In genomic region chr5:112296404-112297181, GRCm38 (mm10) we compare ENCODE assay signal across 8 mouse cellular contexts. TPM values are rescaled to one million over a fixed set of nuclear protein-coding genes. Genes with fewer than 3 reads are reported as not detected.
DNase-seq lines count a peak whose midpoint lies in the region; ATAC-seq and TF ChIP-seq lines count a peak whose summit lies in the region.

No protein-coding gene starts in this region.

- H3K4me3 ChIP-seq in heart, embryonic 10.5 days, result no peak overlapping the region
- H3K4me3 ChIP-seq in lung, embryonic 16.5 days (ENCODE audit: low read length), result no peak overlapping the region
- H3K4me3 ChIP-seq in brown adipose tissue, adult 24 weeks (ENCODE audit: insufficient read depth, low read depth, low read length), result no peak overlapping the region
- no peak overlapping the region for H3K4me3 ChIP-seq in liver, postnatal 0 days (ENCODE audit: low read depth, low read length)

- no peaks in the 10 kb centered on the region; the same call in 1 of the 2 replicates for H3K27me3 ChIP-seq in heart, embryonic 10.5 days (ENCODE audit: insufficient read depth, poor library complexity, severe bottlenecking)
- H3K27me3 ChIP-seq in lung, embryonic 16.5 days (ENCODE audit: control insufficient read depth, insufficient read depth, low read depth, low read length), result no peaks in the 10 kb centered on the region
- no peaks in the 10 kb centered on the region for H3K27me3 ChIP-seq in liver, postnatal 0 days (ENCODE audit: insufficient read depth, low read length)

- intact Hi-C loops in heart, postnatal 14 days (cut with DNase I), result no loop called here

- no peaks in the 10 kb centered on the region for H3K9me3 ChIP-seq in heart, embryonic 10.5 days
- no peaks in the 10 kb centered on the region for H3K9me3 ChIP-seq in lung, embryonic 16.5 days (ENCODE audit: control insufficient read depth, low read length)
- H3K9me3 ChIP-seq in liver, postnatal 0 days (ENCODE audit: low read length), result no peaks in the 10 kb centered on the region

- peaks cover 67% of the 10 kb centered on the region for H3K4me1 ChIP-seq in heart, embryonic 10.5 days
- peaks cover 21% of the 10 kb centered on the region for H3K4me1 ChIP-seq in lung, embryonic 16.5 days (replicated peaks; ENCODE audit: control insufficient read depth, insufficient read depth, low read length)
- peaks cover 79% of the 10 kb centered on the region for H3K4me1 ChIP-seq in brown adipose tissue, adult 24 weeks (ENCODE audit: control insufficient read depth, insufficient read depth, insufficient read length, low read length)
- peaks cover 95% of the 10 kb centered on the region for H3K4me1 ChIP-seq in liver, postnatal 0 days (ENCODE audit: insufficient read depth)

- H3K27ac ChIP-seq in heart, embryonic 10.5 days, result peak overlapping the region; percentile 31; the same call in 1 of the 2 replicates
- peak overlapping the region; percentile 26 for H3K27ac ChIP-seq in lung, embryonic 16.5 days (ENCODE audit: low read length)
- peak overlapping the region; percentile 50 for H3K27ac ChIP-seq in brown adipose tissue, adult 24 weeks (replicated peaks; ENCODE audit: low read depth, low read length)
- peak overlapping the region; percentile 71 for H3K27ac ChIP-seq in liver, postnatal 0 days (ENCODE audit: low read depth)

- 75% methylated on average over 6 of the region's 6 CpGs for WGBS in heart, embryonic 10.5 days
- 47% methylated on average over 6 of the region's 6 CpGs for WGBS in lung, embryonic 16.5 days
- 41% methylated on average over 6 of the region's 6 CpGs for WGBS in liver, postnatal 0 days (ENCODE audit: insufficient replicate concordance)

- no peaks in the 10 kb centered on the region for H3K36me3 ChIP-seq in heart, embryonic 10.5 days
- H3K36me3 ChIP-seq in lung, embryonic 16.5 days (ENCODE audit: control insufficient read depth, insufficient read depth, low read length), result no peaks in the 10 kb centered on the region
- no peaks in the 10 kb centered on the region; the same call in 1 of the 2 replicates for H3K36me3 ChIP-seq in liver, postnatal 0 days (replicated peaks; ENCODE audit: insufficient read depth, low read length)

- 0 out of 2 replicates have a peak, but pooled peaks have one; percentile 25 for TF ChIP-seq EP300 in liver, postnatal 0 days (IDR thresholded peaks at IDR 0.05; ENCODE audit: low read depth)

- no peak overlapping the region for H3K4me2 ChIP-seq in lung, embryonic 16.5 days (ENCODE audit: low read depth, low read length)
- peak overlapping the region; percentile 45 for H3K4me2 ChIP-seq in liver, postnatal 0 days (ENCODE audit: low read depth, low read length)

- DNase-seq in heart, embryonic 10.5 days (ENCODE audit: low spot score), result no peak
- DNase-seq in heart, postnatal 14 days, result no peak
- no peak for DNase-seq in lung, postnatal 36 days
- peak; percentile 67 for DNase-seq in liver, postnatal 0 days
- DNase-seq in layer of hippocampus, postnatal 14 days (ENCODE audit: low spot score in 2 of 2), result no peak
- no peak for DNase-seq in ovary, adult 18-20 months (ENCODE audit: low spot score)

- TF ChIP-seq CTCF in liver, postnatal 0 days (IDR thresholded peaks at IDR 0.05; ENCODE audit: low read depth), result no peak

- ATAC-seq in lung, embryonic 16.5 days (ENCODE audit: low read depth), result no peak
- ATAC-seq in liver, postnatal 0 days, result peak; percentile 70

- H3K9ac ChIP-seq in lung, embryonic 16.5 days (ENCODE audit: low read length), result no peak overlapping the region
- H3K9ac ChIP-seq in liver, postnatal 0 days (replicated peaks), result peak overlapping the region; percentile 38; the same call in 1 of the 2 replicates

RNA-seq across cellular contexts. Expression of gene Tpst2, which starts 20.1 kb away (rescaled TPM):
- polyA plus RNA-seq in heart, embryonic 10.5 days (2016; fragmentation: Nextera tagmentation; extraction: Ambion mirVana), result 34.1 and 41.2 TPM in 2 replicates
- total RNA-seq in heart, postnatal 14 days (2021), result 10 to 100 TPM; 50.6 to 55.5 TPM
- 66.8 and 67.9 TPM in 2 replicates for polyA plus RNA-seq in lung, embryonic 16.5 days (2015; fragmentation: Nextera tagmentation; extraction: Ambion mirVana)
- 23.8 and 30.1 TPM in 2 replicates for polyA plus RNA-seq in brown adipose tissue, adult 24 weeks (2012; ENCODE audit: insufficient read depth, insufficient read length, missing spikeins)
- 34.5 and 36.2 TPM in 2 replicates for polyA plus RNA-seq in liver, postnatal 0 days (2015; fragmentation: Nextera tagmentation; extraction: Ambion mirVana)
- total RNA-seq in layer of hippocampus, postnatal 14 days (2021), result 10 to 100 TPM; 41.1 to 43.0 TPM

RNA-seq across cellular contexts. Expression of gene Tfip11, which starts 29.6 kb away (rescaled TPM):
- 26.4 and 26.9 TPM in 2 replicates for polyA plus RNA-seq in heart, embryonic 10.5 days (2016; fragmentation: Nextera tagmentation; extraction: Ambion mirVana)
- 10 to 100 TPM; 18.8 to 19.5 TPM for total RNA-seq in heart, postnatal 14 days (2021)
- 31.1 TPM in 2 replicates for polyA plus RNA-seq in lung, embryonic 16.5 days (2015; fragmentation: Nextera tagmentation; extraction: Ambion mirVana)
- polyA plus RNA-seq in brown adipose tissue, adult 24 weeks (2012; ENCODE audit: insufficient read depth, insufficient read length, missing spikeins), result 9.5 and 9.8 TPM in 2 replicates
- 6.7 and 8.0 TPM in 2 replicates for polyA plus RNA-seq in liver, postnatal 0 days (2015; fragmentation: Nextera tagmentation; extraction: Ambion mirVana)
- total RNA-seq in layer of hippocampus, postnatal 14 days (2021), result 10 to 100 TPM; 34.9 to 36.8 TPM

RNA-seq across cellular contexts. Expression of gene Crybb1, which starts 41.0 kb away (rescaled TPM):
- not detected in 2 replicates for polyA plus RNA-seq in heart, embryonic 10.5 days (2016; fragmentation: Nextera tagmentation; extraction: Ambion mirVana)
- 1 to 10 TPM; 1.4 to 1.9 TPM for total RNA-seq in heart, postnatal 14 days (2021)
- polyA plus RNA-seq in lung, embryonic 16.5 days (2015; fragmentation: Nextera tagmentation; extraction: Ambion mirVana), result 3.1 and 3.5 TPM in 2 replicates
- polyA plus RNA-seq in brown adipose tissue, adult 24 weeks (2012; ENCODE audit: insufficient read depth, insufficient read length, missing spikeins), result not detected in 2 replicates
- 0.33 TPM in 1 of 2 replicates, not detected in the other for polyA plus RNA-seq in liver, postnatal 0 days (2015; fragmentation: Nextera tagmentation; extraction: Ambion mirVana)
- 10 to 100 TPM; 16.1 to 17.5 TPM for total RNA-seq in layer of hippocampus, postnatal 14 days (2021)

RNA-seq across cellular contexts. Expression of gene Cryba4, which starts 44.3 kb away (rescaled TPM):
- 0.20 TPM in 1 of 2 replicates, not detected in the other for polyA plus RNA-seq in heart, embryonic 10.5 days (2016; fragmentation: Nextera tagmentation; extraction: Ambion mirVana)
- total RNA-seq in heart, postnatal 14 days (2021), result 1 to 10 TPM; 7.2 to 7.8 TPM
- 0.84 and 1.0 TPM in 2 replicates for polyA plus RNA-seq in lung, embryonic 16.5 days (2015; fragmentation: Nextera tagmentation; extraction: Ambion mirVana)
- not detected in 2 replicates for polyA plus RNA-seq in brown adipose tissue, adult 24 weeks (2012; ENCODE audit: insufficient read depth, insufficient read length, missing spikeins)
- 0.59 and 0.86 TPM in 2 replicates for polyA plus RNA-seq in liver, postnatal 0 days (2015; fragmentation: Nextera tagmentation; extraction: Ambion mirVana)
- total RNA-seq in layer of hippocampus, postnatal 14 days (2021), result 1 to 10 TPM; 1.1 to 1.8 TPM

RNA-seq across cellular contexts. Expression of gene Srrd, which starts 46.2 kb away (rescaled TPM):
- polyA plus RNA-seq in heart, embryonic 10.5 days (2016; fragmentation: Nextera tagmentation; extraction: Ambion mirVana), result 26.7 and 40.5 TPM in 2 replicates
- 1 to 10 TPM; 8.4 to 9.4 TPM for total RNA-seq in heart, postnatal 14 days (2021)
- 34.5 and 36.8 TPM in 2 replicates for polyA plus RNA-seq in lung, embryonic 16.5 days (2015; fragmentation: Nextera tagmentation; extraction: Ambion mirVana)
- polyA plus RNA-seq in brown adipose tissue, adult 24 weeks (2012; ENCODE audit: insufficient read depth, insufficient read length, missing spikeins), result 8.3 and 14.3 TPM in 2 replicates
- polyA plus RNA-seq in liver, postnatal 0 days (2015; fragmentation: Nextera tagmentation; extraction: Ambion mirVana), result 9.4 and 10.6 TPM in 2 replicates
- 10 to 100 TPM; 26.4 to 30.1 TPM for total RNA-seq in layer of hippocampus, postnatal 14 days (2021)
